Mouse (Mus musculus) embryo, embryonic 10.5 days (tissue): ENCODE data around the gene Slc2a4.
A peak's percentile ranks its signal among the peaks of the same experiment; 100 is the strongest.

Experiments used
- DNase-seq: peaks from one replicate; pipeline ENCODE4 v3.0.0-alpha.2; 2015; ENCODE audit warnings: low spot score

The Slc2a4 gene

GRCm38 (mm10) chr11:69901993-69902392 is 46.0 kb downstream of the Slc2a4 start:
- no peak for DNase-seq

GRCm38 (mm10) chr11:69901406-69901846 is 46.6 kb downstream of the Slc2a4 start:
- peak; percentile 98 for DNase-seq

- DNase-seq, result peak; percentile 97
Measured at GRCm38 (mm10) chr11:69900471-69901405, 47.2 kb downstream of the Slc2a4 start, which contains the start of the genes 2810408A11Rik and Neurl4. 2810408A11Rik (minus strand) TSS chr11:69900987. Neurl4 (plus strand) TSS chr11:69901072.

GRCm38 (mm10) chr11:69899870-69900269 is 48.1 kb downstream of the Slc2a4 start:
- DNase-seq, result peak; percentile 43

- DNase-seq, result no peak
Measured at GRCm38 (mm10) chr11:69895291-69895690, 52.7 kb downstream of the Slc2a4 start, which contains the start of gene Acap1. Acap1 (minus strand) TSS chr11:69895539.

GRCm38 (mm10) chr11:69894671-69895070 is 53.3 kb downstream of the Slc2a4 start:
- DNase-seq, result no peak
